Mouse (Mus musculus) embryonic facial prominence, embryonic 11.5 days (tissue): ENCODE measurements around the gene Gm17660. TPM values are rescaled to one million over a fixed set of nuclear protein-coding genes. Genes with fewer than 3 reads are reported as not detected.
A peak's percentile ranks its signal among the peaks of the same experiment; 100 is the strongest.

ENCODE experiments used
- ATAC-seq: fragments of 200-750 bp; cut with Nextera tagmentation; replicated peaks from 2 replicates; pipeline ENCODE4 v1.8.0; 2017; ENCODE audit warnings: low read depth; ENCODE audit not compliant: insufficient number of reproducible peaks, low FRiP score, low TSS enrichment
- DNase-seq: peaks from one replicate; pipeline ENCODE4 v3.0.0-alpha.2; 2015; ENCODE audit warnings: low spot score
- H3K27ac ChIP-seq: fragments of 300-500 bp; sonication (generic); replicated peaks from 2 replicates; pipeline ENCODE4 v1.5.1; 2014; ENCODE audit warnings: mild to moderate bottlenecking, low read depth, low read length, control low read depth
- H3K27me3 ChIP-seq: fragments of 300-500 bp; sonication (generic); 2 replicates; pipeline ENCODE4 v1.6.1; 2014; ENCODE audit warnings: mild to moderate bottlenecking, low read length, moderate library complexity, mixed read lengths; ENCODE audit not compliant: control insufficient read depth, insufficient read depth
- H3K36me3 ChIP-seq: fragments of 300-500 bp; sonication (generic); replicated peaks from 2 replicates; pipeline ENCODE4 v1.6.1; 2014; ENCODE audit warnings: low read depth, mild to moderate bottlenecking, low read length, moderate library complexity, mixed read lengths; ENCODE audit not compliant: control insufficient read depth, insufficient read depth
- H3K4me1 ChIP-seq: fragments of 300-500 bp; sonication (generic); 2 replicates; pipeline ENCODE4 v1.6.1; 2014; ENCODE audit warnings: low read length, mixed read lengths; ENCODE audit not compliant: control insufficient read depth, insufficient read depth
- H3K4me2 ChIP-seq: fragments of 300-500 bp; sonication (generic); 2 replicates; pipeline ENCODE4 v1.6.1; 2014; ENCODE audit warnings: low read depth, mild to moderate bottlenecking, control low read depth, low read length, moderate library complexity
- H3K4me3 ChIP-seq: fragments of 300-500 bp; sonication (generic); 2 replicates; pipeline ENCODE4 v1.5.1; 2014; ENCODE audit warnings: low read depth, low read length, control low read depth
- H3K9ac ChIP-seq: fragments of 300-500 bp; sonication (generic); replicated peaks from 2 replicates; pipeline ENCODE4 v1.6.1; 2014; ENCODE audit warnings: mild to moderate bottlenecking, control low read depth, low read length
- H3K9me3 ChIP-seq: fragments of 300-500 bp; sonication (generic); replicated peaks from 2 replicates; pipeline ENCODE4 v1.6.1; 2016; ENCODE audit warnings: mild to moderate bottlenecking, low read length, inconsistent platforms, mixed read lengths; ENCODE audit not compliant: control insufficient read depth
- WGBS: fragments of 180-500 bp; shearing (Covaris S2); extraction: QIAGEN DNeasy Blood & Tissue Kit; methylation state at CpG from one replicate; pipeline ENCODE4 v1.1.7; 2014; 5-methylcytosine and 5-hydroxymethylcytosine counted together
- polyA plus RNA-seq: library from polyadenylated mRNA; unstranded; fragments of >200 nt; fragmentation: Nextera tagmentation; extraction: Ambion mirVana; gene quantifications from 2 replicates; pipeline ENCODE4 v1.2.1, GENCODE M21; 2014

Gm17660 gene
- polyA plus RNA-seq, 1 experiment from 2014 or later, result not detected

- no peak for ATAC-seq
These were observed 3.0 kb downstream of the Gm17660 start for GRCm38 (mm10) chr5:104074388-104074787.

DNA sequence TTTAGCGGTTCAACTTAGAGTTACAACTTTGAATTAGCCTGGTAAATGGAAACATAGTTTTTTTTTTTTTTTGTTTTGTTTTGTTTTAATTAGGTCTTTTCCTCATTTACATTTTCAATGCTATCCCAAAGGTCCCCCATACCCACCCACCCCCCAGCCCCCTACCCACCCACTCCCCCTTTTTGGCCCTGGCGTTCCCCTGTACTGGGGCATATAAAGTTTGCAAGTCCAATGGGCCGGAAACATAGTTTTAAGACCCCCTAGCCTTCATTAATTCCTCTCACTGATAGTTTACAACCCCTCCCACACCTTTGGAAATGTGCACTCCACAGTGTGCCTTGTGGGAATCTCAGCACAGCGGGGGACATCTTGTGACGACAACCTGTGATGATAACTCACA is 3.8 kb downstream of the Gm17660 start:
- WGBS, result 78% methylated on average over 5 of the region's 5 CpGs
- Histone ChIP-seq H3K4me1 (no peaks in the 10 kb centered on the region), H3K4me3 (no peak overlapping the region), H3K4me2 (no peak overlapping the region), H3K27ac (no peak overlapping the region), H3K36me3 (no peaks in the 10 kb centered on the region), H3K9ac (no peak overlapping the region), H3K27me3 (no peaks in the 10 kb centered on the region), H3K9me3 (no peaks in the 10 kb centered on the region)
- ATAC-seq (peak; percentile 91), DNase-seq (no peak)

More at GRCm38 (mm10) chr5:104074388-104074787, 3.0 kb downstream of the Gm17660 start:
- H3K27ac ChIP-seq, result no peak overlapping the region
- WGBS, result 29% methylated on average over 12 of the region's 12 CpGs
- DNase-seq, result peak; percentile 63
- no peak overlapping the region for H3K4me2 ChIP-seq
- H3K4me1 ChIP-seq, result no peaks in the 10 kb centered on the region
- H3K4me3 ChIP-seq, result no peak overlapping the region
- no peak overlapping the region for H3K9ac ChIP-seq
- H3K36me3 ChIP-seq, result no peaks in the 10 kb centered on the region
- no peaks in the 10 kb centered on the region for H3K27me3 ChIP-seq
- no peaks in the 10 kb centered on the region for H3K9me3 ChIP-seq

DNA sequence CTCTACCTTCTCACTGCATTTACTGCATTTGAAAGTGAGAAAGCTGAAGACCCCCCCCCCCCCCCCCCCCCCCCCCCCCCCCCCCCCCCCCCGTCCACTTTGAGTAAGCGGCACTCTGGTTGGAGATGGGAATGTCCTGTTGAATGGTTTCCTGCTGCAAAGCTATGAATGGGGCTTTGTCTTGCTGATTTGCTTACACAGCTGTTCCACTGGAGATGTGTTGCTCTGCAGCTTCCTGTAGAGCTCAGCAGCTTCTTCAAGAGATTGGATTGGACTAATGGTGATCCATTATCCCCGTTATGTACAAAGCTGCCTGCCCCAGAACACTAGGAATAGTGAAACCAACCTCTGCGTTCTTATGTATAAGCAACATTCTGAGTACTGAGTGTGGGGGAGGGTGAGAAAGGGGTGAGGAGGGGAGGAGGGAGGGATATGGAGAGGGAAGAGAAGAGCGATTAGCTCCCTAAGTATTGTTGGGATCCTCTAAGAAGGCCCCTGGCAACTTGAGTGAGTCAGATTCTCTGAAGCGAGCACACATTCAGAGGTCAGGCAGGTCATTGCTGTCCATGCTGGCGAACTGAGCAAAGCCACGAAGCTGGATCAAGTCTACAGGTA is 5.0 kb downstream of the Gm17660 start:
- peak; percentile 79 for DNase-seq
- WGBS, result 9% methylated on average over 6 of the region's 8 CpGs
- peak; percentile 94 for ATAC-seq
- Histone ChIP-seq H3K4me3 (no peak overlapping the region), H3K27me3 (no peaks in the 10 kb centered on the region), H3K4me1 (no peaks in the 10 kb centered on the region), H3K27ac (peak overlapping the region; percentile 37), H3K36me3 (no peaks in the 10 kb centered on the region), H3K4me2 (no peak overlapping the region; the same call in 1 of the 2 replicates), H3K9me3 (no peaks in the 10 kb centered on the region), H3K9ac (no peak overlapping the region)

DNA sequence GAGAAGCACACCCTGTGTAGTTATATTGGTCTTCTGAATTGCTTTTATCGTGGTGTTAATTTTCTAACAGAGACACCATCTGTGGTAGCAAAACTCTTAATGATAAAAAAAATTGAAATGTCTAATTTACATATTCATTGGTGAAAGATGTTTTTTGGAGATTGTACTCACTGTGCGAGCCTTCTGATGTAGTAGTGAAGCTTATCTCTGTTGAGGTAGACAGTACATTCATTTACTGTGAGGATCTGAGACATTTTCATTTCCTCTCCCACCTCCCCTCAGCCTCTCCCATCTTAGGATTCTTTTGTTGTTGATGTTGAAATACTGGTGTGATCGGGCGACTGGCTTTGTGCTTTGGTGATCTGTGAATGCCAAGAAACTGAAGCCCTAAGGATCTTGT is 6.4 kb downstream of the Gm17660 start:
- DNase-seq (no peak), ATAC-seq (no peak)
- H3K9me3 ChIP-seq, result no peaks in the 10 kb centered on the region
- WGBS, result 74% methylated on average over 4 of the region's 4 CpGs
- H3K4me1 ChIP-seq, result no peaks in the 10 kb centered on the region
- no peak overlapping the region for H3K27ac ChIP-seq
- H3K4me3 ChIP-seq, result no peak overlapping the region
- no peak overlapping the region for H3K4me2 ChIP-seq
- H3K9ac ChIP-seq, result no peak overlapping the region
- H3K36me3 ChIP-seq, result no peaks in the 10 kb centered on the region
- no peaks in the 10 kb centered on the region for H3K27me3 ChIP-seq

- no peaks in the 10 kb centered on the region for H3K36me3 ChIP-seq
- H3K27ac ChIP-seq, result no peak overlapping the region
- no peak overlapping the region for H3K4me3 ChIP-seq
- H3K4me1 ChIP-seq, result no peaks in the 10 kb centered on the region
- ATAC-seq, result no peak
- H3K9ac ChIP-seq, result no peak overlapping the region
- 79% methylated on average over 7 of the region's 7 CpGs for WGBS
- H3K27me3 ChIP-seq, result no peaks in the 10 kb centered on the region
- DNase-seq, result peak; percentile 46
- no peak overlapping the region for H3K4me2 ChIP-seq
- no peaks in the 10 kb centered on the region for H3K9me3 ChIP-seq
These were observed 8.7 kb downstream of the Gm17660 start for GRCm38 (mm10) chr5:104068751-104069150.

- WGBS, result 92% methylated on average over 11 of the region's 11 CpGs
- Histone ChIP-seq H3K4me3 (no peak overlapping the region), H3K36me3 (no peaks in the 10 kb centered on the region; the same call in none of the 2 replicates), H3K4me1 (no peaks in the 10 kb centered on the region), H3K27me3 (no peaks in the 10 kb centered on the region), H3K4me2 (no peak overlapping the region), H3K27ac (no peak overlapping the region), H3K9me3 (no peaks in the 10 kb centered on the region), H3K9ac (no peak overlapping the region)
- no peak for ATAC-seq
- DNase-seq, result no peak
These were observed 14.4 kb downstream of the Gm17660 start for GRCm38 (mm10) chr5:104062773-104063551.

- 79% methylated on average over 13 of the region's 13 CpGs for WGBS
- H3K36me3 ChIP-seq, result no peaks in the 10 kb centered on the region; the same call in none of the 2 replicates
These were observed 15.3 kb downstream of the Gm17660 start for GRCm38 (mm10) chr5:104061936-104062772.

More at GRCm38 (mm10) chr5:104061936-104062772, 15.3 kb downstream of the Gm17660 start:
- DNase-seq (no peak), ATAC-seq (no peak)
- Histone ChIP-seq H3K9me3 (no peaks in the 10 kb centered on the region), H3K27ac (no peak overlapping the region), H3K4me1 (no peaks in the 10 kb centered on the region), H3K9ac (no peak overlapping the region), H3K4me2 (no peak overlapping the region), H3K4me3 (no peak overlapping the region), H3K27me3 (no peaks in the 10 kb centered on the region)
